Mouse (Mus musculus) CH12.LX (cell line): ENCODE data around the gene BC048403. TPM values are rescaled to one million over a fixed set of nuclear protein-coding genes. Genes with fewer than 3 reads are reported as not detected.

Source experiments
- DNase-seq: peaks from one replicate; pipeline ENCODE4 v3.0.0-alpha.2; 2013; ENCODE audit errors: extremely low read depth
- H3K27ac ChIP-seq: 2 replicates; pipeline ENCODE4 v1.5.1; 2012; ENCODE audit warnings: low read depth, mild to moderate bottlenecking, control low read depth, moderate library complexity; ENCODE audit not compliant: insufficient read depth
- H3K27me3 ChIP-seq: replicated peaks from 2 replicates; pipeline ENCODE3; 2012; ENCODE audit warnings: inconsistent platforms
- H3K36me3 ChIP-seq, 2 experiments: replicated peaks in 1 of 2; 2 replicates each; pipeline versions ENCODE3 to v1.6.1; 2012; ENCODE audit warnings: inconsistent platforms in 1 of 2, low read length in 1 of 2, mild to moderate bottlenecking in 1 of 2, mixed read lengths in 1 of 2, moderate library complexity in 1 of 2; ENCODE audit not compliant: control insufficient read depth in 1 of 2, insufficient read depth in 1 of 2
- H3K4me1 ChIP-seq, 2 experiments: 2 replicates each; pipeline ENCODE4 v1.6.1; 2012; ENCODE audit warnings: inconsistent platforms in 1 of 2, moderate library complexity in 1 of 2; ENCODE audit not compliant: insufficient read depth in 2 of 2, control insufficient read depth in 1 of 2
- H3K4me2 ChIP-seq: 2 replicates; pipeline ENCODE4 v1.6.1; 2012; ENCODE audit warnings: low read depth, mild to moderate bottlenecking, control low read depth; ENCODE audit not compliant: poor library complexity, insufficient read depth, severe bottlenecking
- H3K4me3 ChIP-seq, 3 experiments: fragments of 150-350 bp in 1 of 3; sonication (generic) in 1 of 3; replicated peaks in 1 of 3; 2 replicates each; pipeline versions ENCODE3 to v1.5.1; 2011 to 2012; ENCODE audit warnings: low read depth in 2 of 3, low read length in 2 of 3, mild to moderate bottlenecking in 2 of 3, moderate library complexity in 2 of 3, control low read depth in 1 of 3, improper control_type of control experiment in 1 of 3, inconsistent platforms in 1 of 3, mixed read lengths in 1 of 3; ENCODE audit not compliant: poor library complexity in 1 of 3
- H3K79me2 ChIP-seq: replicated peaks from 2 replicates; pipeline ENCODE4 v1.6.1; 2012; ENCODE audit warnings: mild to moderate bottlenecking, moderate library complexity; ENCODE audit not compliant: control insufficient read depth, poor library complexity, insufficient read depth, severe bottlenecking; ENCODE audit errors: extremely low read depth
- H3K9ac ChIP-seq: 2 replicates; pipeline ENCODE4 v1.6.1; 2012; ENCODE audit warnings: low read depth, mild to moderate bottlenecking, control low read depth, moderate library complexity; ENCODE audit not compliant: insufficient read depth
- H3K9me3 ChIP-seq: replicated peaks from 2 replicates; pipeline ENCODE3; 2012; ENCODE audit warnings: low read length, inconsistent platforms, mixed read lengths
- CHD1 ChIP-seq: IDR thresholded peaks from 2 replicates; pipeline ENCODE4 v1.6.1; 2012; ENCODE audit warnings: low read depth, low read length, improper control_type of control experiment, inconsistent platforms
- CTCF ChIP-seq, 2 experiments: IDR thresholded peaks in 1 of 2; conservative IDR thresholded peaks in 1 of 2; 2 replicates each; pipeline ENCODE4 v1.5.1; 2011 to 2012; ENCODE audit warnings: low read depth in 2 of 2, low read length in 2 of 2, improper control_type of control experiment in 1 of 2, inconsistent platforms in 1 of 2, mild to moderate bottlenecking in 1 of 2, moderate library complexity in 1 of 2
- ELF1 ChIP-seq: IDR thresholded peaks from 2 replicates; pipeline ENCODE4 v1.6.1; 2014; ENCODE audit warnings: low read depth, mild to moderate bottlenecking, inconsistent platforms, low read length, improper control_type of control experiment
- IRF4 ChIP-seq: IDR thresholded peaks from 2 replicates; pipeline ENCODE4 v1.6.1; 2014; ENCODE audit warnings: low read depth, mild to moderate bottlenecking, inconsistent platforms, low read length, improper control_type of control experiment
- JUND ChIP-seq: conservative IDR thresholded peaks from 2 replicates; pipeline ENCODE4 v1.6.1; 2011; ENCODE audit warnings: low read depth, low read length, improper control_type of control experiment
- MAZ ChIP-seq: IDR thresholded peaks from 2 replicates; pipeline ENCODE4 v1.6.1; 2012; ENCODE audit warnings: low read depth, mild to moderate bottlenecking, inconsistent platforms, low read length, improper control_type of control experiment, moderate library complexity
- MEF2A ChIP-seq: IDR thresholded peaks from 2 replicates; pipeline ENCODE4 v1.6.1; 2014; ENCODE audit warnings: low read depth, mild to moderate bottlenecking, inconsistent platforms, low read length, improper control_type of control experiment, borderline replicate concordance
- MXI1 ChIP-seq: IDR thresholded peaks from 2 replicates; pipeline ENCODE4 v1.6.1; 2011; ENCODE audit warnings: mild to moderate bottlenecking, low read depth, low read length, improper control_type of control experiment
- MYC ChIP-seq: IDR thresholded peaks from 2 replicates; pipeline ENCODE4 v1.6.1; 2011; ENCODE audit warnings: low read depth, mild to moderate bottlenecking, improper control_type of control experiment, low read length
- NELFE ChIP-seq: IDR thresholded peaks from 2 replicates; pipeline ENCODE4 v1.6.1; 2011; ENCODE audit warnings: low read depth, low read length, improper control_type of control experiment
- NRF1 ChIP-seq: IDR thresholded peaks from 2 replicates; pipeline ENCODE4 v1.6.1; 2014; ENCODE audit warnings: low read depth, mild to moderate bottlenecking, inconsistent platforms, low read length, improper control_type of control experiment, moderate library complexity
- PAX5 ChIP-seq: IDR thresholded peaks from 2 replicates; pipeline ENCODE4 v1.6.1; 2012; ENCODE audit warnings: low read length, inconsistent platforms, mixed read lengths
- RAD21 ChIP-seq: IDR thresholded peaks from 2 replicates; pipeline ENCODE4 v1.6.1; 2011; ENCODE audit warnings: low read depth, mild to moderate bottlenecking, low read length, improper control_type of control experiment, moderate library complexity
- SMC3 ChIP-seq: IDR thresholded peaks from 2 replicates; pipeline ENCODE4 v1.6.1; 2011; ENCODE audit warnings: low read depth, low read length, improper control_type of control experiment
- TBP ChIP-seq: conservative IDR thresholded peaks from 2 replicates; pipeline ENCODE4 v1.6.1; 2011; ENCODE audit warnings: low read depth, low read length, improper control_type of control experiment
- TCF12 ChIP-seq: IDR thresholded peaks from 2 replicates; pipeline ENCODE4 v1.6.1; 2014; ENCODE audit warnings: low read depth, mild to moderate bottlenecking, inconsistent platforms, low read length, improper control_type of control experiment
- USF1 ChIP-seq: IDR thresholded peaks from 2 replicates; pipeline ENCODE4 v1.6.1; 2014; ENCODE audit warnings: low read depth, mild to moderate bottlenecking, inconsistent platforms, low read length, improper control_type of control experiment
- ZC3H11A ChIP-seq: IDR thresholded peaks from 2 replicates; pipeline ENCODE4 v1.6.1; 2012; ENCODE audit warnings: low read depth, mild to moderate bottlenecking, inconsistent platforms, low read length, improper control_type of control experiment
- ZNF384 ChIP-seq: IDR thresholded peaks from 2 replicates; pipeline ENCODE4 v1.6.1; 2012; ENCODE audit warnings: low read depth, low read length, improper control_type of control experiment, inconsistent platforms
- dilution Hi-C: fragments of 300-500 bp; cut with MboI; formaldehyde crosslinking; loops from 2 replicates; pipeline ENCODE4 v1.14.3; 2020; ENCODE audit warnings: low sequenced_read_pairs; ENCODE audit not compliant: extremely low pct_unique_long_range_greater_than_20kb, extremely low pct_ligation_motif_present
- in situ Hi-C: fragments of 300-500 bp; cut with MboI; formaldehyde crosslinking; loops from 3 replicates; pipeline ENCODE4 v1.14.3; 2019; ENCODE audit warnings: low sequenced_read_pairs, low pct_ligation_motif_present, low pct_unique_long_range_greater_than_20kb, mixed read lengths
- polyA plus RNA-seq: library from polyadenylated mRNA; unstranded; fragments of >175 nt; gene quantifications from 2 replicates; pipeline ENCODE4 v1.2.1, GENCODE M21; 2012; ENCODE audit warnings: low read depth; ENCODE audit not compliant: insufficient read length
- total RNA-seq, 2 experiments: library from RNA; depleted of rRNA; stranded (reverse); fragments of 300-350 nt in 1 of 2; fragments of >200 nt in 1 of 2; gene quantifications; 2 replicates each; pipeline ENCODE4 v1.2.3; 2012 to 2014

Gene BC048403
- total and polyA plus RNA-seq, 3 experiments: 2.2 to 11.9 (median 4.0) TPM

- H3K4me2 ChIP-seq: peak overlapping the region; percentile 84
- no peaks in the 10 kb centered on the region for H3K79me2 ChIP-seq
- peak overlapping the region; percentile 29 to 43 (median 33) for H3K4me3 ChIP-seq
- peaks cover 4% of the 10 kb centered on the region for H3K9me3 ChIP-seq
- H3K27ac ChIP-seq: no peak overlapping the region
- in situ Hi-C loops: no loop called here
- H3K27me3 ChIP-seq: no peaks in the 10 kb centered on the region
- TF ChIP-seq RAD21: peak; percentile 86
- no peak for TF ChIP-seq CHD1
- TF ChIP-seq TBP: 0 out of 2 replicates have a peak, but pooled peaks have one; percentile 50
- TF ChIP-seq ZNF384: peak; percentile 92
- no peak for TF ChIP-seq MAZ
- peak; percentile 75 for TF ChIP-seq NRF1
- peak; percentile 20; the same call in 1 of the 2 replicates for TF ChIP-seq MEF2A
- peak; percentile 12 to 91; a peak in 2 of 4 replicates for TF ChIP-seq CTCF (conservative IDR thresholded peaks at IDR 0.05 in 1 of 2, IDR thresholded peaks at IDR 0.05 in 1 of 2; ENCODE audit: low read depth in 2 of 2, low read length in 2 of 2)
- peak; percentile 43; the same call in 1 of the 2 replicates for TF ChIP-seq NELFE
- TF ChIP-seq TCF12: no peak; the same call in 1 of the 2 replicates
- TF ChIP-seq MYC: peak; percentile 54; the same call in 1 of the 2 replicates
- TF ChIP-seq SMC3: peak; percentile 79
- TF ChIP-seq MXI1: 0 out of 2 replicates have a peak, but pooled peaks have one; percentile 34
- TF ChIP-seq ZC3H11A: peak; percentile 66
- TF ChIP-seq IRF4: no peak
- 0 out of 2 replicates have a peak, but pooled peaks have one; percentile 22 for TF ChIP-seq ELF1
- no peak for TF ChIP-seq USF1
- TF ChIP-seq JUND: no peak; the same call in 1 of the 2 replicates
- TF ChIP-seq PAX5: no peak
- H3K36me3 ChIP-seq: no peaks in the 10 kb centered on the region
- dilution Hi-C loops: no loop called here
- peak; percentile 71 for DNase-seq
- peaks cover 0 to 2% of the 10 kb centered on the region in 2 experiments; a peak in 1 of 4 replicates for H3K4me1 ChIP-seq
- peak overlapping the region; percentile 59; the same call in 1 of the 2 replicates for H3K9ac ChIP-seq
These were observed 38.2 kb upstream of the BC048403 start for GRCm38 (mm10) chr10:121701296-121702248.
